Mouse (Mus musculus) cerebellum, postnatal 4 days (tissue): ENCODE measurements around the gene Slc25a39.
"Not testable (repeated sequence)": the region's sequence is repeated elsewhere in the genome, so short reads cannot be mapped to it uniquely, and the experiment has no call there.

ENCODE experiments used
- DNase-seq, 2 experiments: peaks; one replicate each; pipeline ENCODE4 v3.0.0; 2022; ENCODE audit warnings: low spot score in 2 of 2, mixed read lengths in 1 of 2

The Slc25a39 gene

GRCm38 (mm10) chr11:102371926-102372685, 35.6 kb downstream of the Slc25a39 start:
- no peak for DNase-seq

DNA sequence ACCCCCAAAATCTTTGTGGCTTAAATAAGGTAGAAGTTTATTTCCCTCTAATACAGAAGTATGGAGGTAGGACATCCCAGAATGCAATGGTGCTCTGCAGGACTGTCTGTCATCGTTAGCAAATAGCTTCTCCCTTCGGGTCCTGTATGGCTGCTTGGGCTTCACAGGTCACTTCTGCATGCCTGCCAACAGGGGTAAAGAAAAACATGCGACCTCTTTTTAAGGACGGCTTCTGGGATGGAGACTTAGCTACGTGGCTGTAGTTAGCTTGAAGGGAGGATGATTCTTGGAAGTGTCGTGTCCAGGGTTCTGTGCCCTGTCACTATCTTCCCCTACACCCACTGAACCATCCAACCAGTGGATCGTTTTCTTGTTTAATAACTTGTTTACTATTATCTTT, 37.5 kb downstream of the Slc25a39 start:
- no peak for DNase-seq

DNA sequence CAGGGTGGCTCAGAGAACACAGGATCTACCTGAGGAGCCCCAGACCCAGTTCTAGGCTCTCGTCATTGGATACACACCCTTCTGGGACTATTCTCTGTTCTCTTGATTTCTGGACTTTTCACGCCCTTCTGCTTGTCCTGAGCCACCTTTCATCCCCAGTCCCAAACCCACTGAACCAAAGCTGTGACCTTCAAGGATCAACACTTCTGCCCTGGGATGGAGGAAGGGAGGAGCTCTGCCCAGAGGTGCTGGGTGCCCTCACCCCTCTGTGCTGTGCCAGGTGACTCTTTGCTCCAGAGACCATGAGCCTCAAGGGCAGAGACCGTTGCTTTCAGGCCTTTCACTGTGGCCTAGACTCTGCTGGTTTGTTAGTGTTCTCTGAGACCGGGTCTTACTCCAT, 38.5 kb downstream of the Slc25a39 start:
- DNase-seq: no peak

- no peak for DNase-seq
Observed at GRCm38 (mm10) chr11:102368347-102368746, 39.4 kb downstream of the Slc25a39 start.

- DNase-seq: no peak
Observed at GRCm38 (mm10) chr11:102367504-102368280, 40.1 kb downstream of the Slc25a39 start.

DNA sequence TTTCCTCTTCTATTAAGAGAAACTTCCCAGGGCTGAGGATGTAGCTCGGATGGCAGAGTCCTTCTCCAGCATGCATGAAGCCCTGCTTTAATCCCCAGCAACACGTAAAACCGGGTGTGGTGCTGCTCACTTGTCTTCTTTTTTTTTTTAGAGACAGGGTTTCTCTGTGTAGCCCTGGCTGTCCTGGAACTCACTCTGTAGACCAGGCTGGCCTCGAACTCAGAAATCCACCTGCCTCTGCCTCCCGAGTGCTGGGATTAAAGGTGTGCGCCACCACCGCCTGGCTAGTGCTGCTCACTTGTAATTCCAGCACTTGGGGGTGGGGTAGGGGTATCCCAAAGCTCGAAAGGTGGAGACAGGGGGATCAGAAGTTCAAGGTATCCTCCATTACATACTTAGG, 41.6 kb downstream of the Slc25a39 start, which contains the start of gene Slc4a1:
Slc4a1 (minus strand) TSS at position 101 of the 400 bp plus-strand sequence.
- DNase-seq: not testable (repeated sequence)

GRCm38 (mm10) chr11:102365699-102366098, 42.0 kb downstream of the Slc25a39 start:
- DNase-seq: no peak

DNA sequence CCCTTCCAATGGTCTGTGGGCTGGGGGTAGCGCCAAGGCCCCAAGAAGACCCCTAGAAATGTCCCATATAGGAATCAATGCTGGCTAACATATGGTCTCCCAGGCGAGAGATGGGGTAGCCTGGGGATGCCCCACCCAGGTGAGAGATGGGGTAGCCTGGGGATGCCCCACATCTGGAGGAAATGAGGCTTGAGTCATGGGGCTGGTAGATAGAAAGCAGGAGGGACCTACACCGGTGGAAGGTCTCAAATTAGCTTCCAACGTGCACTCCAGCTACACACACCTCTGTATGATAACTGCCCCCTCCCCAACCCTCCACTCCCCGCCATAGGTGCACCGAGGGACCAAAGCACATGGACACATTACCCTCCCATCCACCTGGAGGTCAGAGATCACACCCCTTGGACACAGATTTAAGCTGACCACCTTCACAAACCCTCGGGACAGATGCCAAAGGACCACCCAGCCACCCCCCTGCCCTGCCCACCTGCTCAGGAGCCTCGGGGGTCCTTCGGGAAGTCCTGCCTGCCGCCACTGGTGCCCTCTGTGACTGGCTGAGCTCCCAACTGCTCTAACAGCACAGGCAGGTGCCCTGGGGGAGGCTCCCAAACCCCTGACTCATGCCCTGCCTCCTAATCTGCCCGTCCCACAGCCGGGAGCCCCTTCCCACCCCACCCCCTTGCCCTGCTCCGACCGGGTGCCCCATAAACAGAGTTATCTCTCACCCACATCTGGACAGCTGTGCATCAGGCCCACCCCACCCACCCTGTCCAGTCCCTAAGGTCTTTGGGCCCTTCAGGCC, 43.0 kb downstream of the Slc25a39 start:
- DNase-seq: no peak

- DNase-seq: no peak
Observed at GRCm38 (mm10) chr11:102363623-102364022, 44.1 kb downstream of the Slc25a39 start.

GRCm38 (mm10) chr11:102361776-102362495, 45.8 kb downstream of the Slc25a39 start:
- no peak for DNase-seq

- no peak for DNase-seq
Observed at GRCm38 (mm10) chr11:102358365-102358764, 49.4 kb downstream of the Slc25a39 start.

- DNase-seq: no peak
Observed at GRCm38 (mm10) chr11:102356636-102357350, 51.0 kb downstream of the Slc25a39 start.

DNA sequence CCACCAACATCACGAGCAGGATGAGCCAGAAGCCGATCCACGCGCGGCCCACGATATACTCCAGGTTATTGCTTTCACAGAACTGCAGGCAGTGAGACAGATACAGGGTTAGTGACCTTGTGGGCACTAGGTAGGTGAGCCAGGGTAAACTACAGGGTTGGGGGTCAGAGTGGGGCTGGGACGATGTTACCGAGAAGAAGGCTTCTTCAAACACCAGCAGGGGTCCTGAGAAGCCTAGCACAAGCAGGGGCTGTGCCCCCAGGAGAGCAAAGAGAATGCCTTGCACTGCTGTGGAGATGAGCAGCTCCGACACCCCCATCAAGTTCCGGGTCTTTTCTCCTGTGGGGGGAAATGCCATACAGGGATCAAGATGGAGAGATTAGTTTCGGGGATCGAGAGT, 51.6 kb downstream of the Slc25a39 start:
- DNase-seq: no peak

DNA sequence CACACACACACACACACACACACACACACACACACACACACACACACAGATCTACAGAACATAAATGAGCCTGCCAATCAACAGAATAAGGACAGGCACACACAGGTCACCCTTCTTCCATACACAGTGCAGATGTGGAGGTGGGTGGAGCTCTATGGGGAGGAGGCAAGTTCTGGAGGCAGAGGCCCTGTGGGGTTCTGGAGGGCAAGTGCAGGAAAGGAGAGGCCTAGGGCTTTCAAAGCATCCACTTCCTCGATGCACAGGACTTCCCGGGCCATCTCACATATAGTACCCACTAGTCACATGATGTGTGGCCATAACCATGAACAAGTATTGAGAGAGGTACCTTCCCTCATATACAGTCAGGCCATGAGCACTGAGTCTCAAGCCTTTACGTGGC, 52.2 kb downstream of the Slc25a39 start:
- no peak for DNase-seq

DNA sequence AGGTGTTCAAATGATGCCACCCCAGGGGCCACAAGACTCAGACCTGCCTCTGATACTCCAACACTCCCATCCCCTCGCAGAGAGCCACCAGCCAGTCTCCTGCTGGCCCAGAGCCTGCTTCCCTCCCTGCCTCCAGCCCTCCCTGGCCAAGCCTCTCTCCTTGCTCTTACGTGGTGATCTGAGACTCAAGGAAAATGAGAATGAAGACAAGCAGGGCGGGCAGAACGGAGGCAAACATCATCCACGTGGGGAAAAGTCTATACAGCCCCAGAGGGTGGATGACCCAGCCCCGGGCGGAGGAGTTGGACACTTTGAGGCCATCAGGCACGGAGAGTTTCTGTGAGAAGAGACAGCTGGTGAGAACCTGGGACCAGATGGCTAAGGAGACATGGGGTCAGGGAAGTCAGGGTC, 54.7 kb downstream of the Slc25a39 start:
- DNase-seq: no peak
